In genomic region chr4:45473129-45473528, GRCm38 (mm10) we compare ENCODE assay signal across 8 mouse cellular contexts. TPM values are rescaled to one million over a fixed set of nuclear protein-coding genes. Genes with fewer than 3 reads are reported as not detected.
A peak's percentile ranks its signal among the peaks of the same experiment; 100 is the strongest.
DNase-seq lines count a peak whose midpoint lies in the region; ATAC-seq lines count a peak whose summit lies in the region.

No protein-coding gene starts in this region.

- no peak overlapping the region for H3K4me3 ChIP-seq in forebrain, embryonic 10.5 days
- H3K4me3 ChIP-seq in forebrain, embryonic 11.5 days (ENCODE audit: low read depth, low read length): no peak overlapping the region
- no peak overlapping the region for H3K4me3 ChIP-seq in hindbrain, embryonic 15.5 days
- H3K4me3 ChIP-seq in stomach, embryonic 14.5 days (ENCODE audit: low read depth, low read length): no peak overlapping the region

- no peaks in the 10 kb centered on the region for H3K27me3 ChIP-seq in forebrain, embryonic 10.5 days (ENCODE audit: poor library complexity, severe bottlenecking)
- no peaks in the 10 kb centered on the region for H3K27me3 ChIP-seq in forebrain, embryonic 11.5 days (ENCODE audit: control insufficient read depth, insufficient read depth, low read length)
- H3K27me3 ChIP-seq in hindbrain, embryonic 15.5 days: no peaks in the 10 kb centered on the region
- H3K27me3 ChIP-seq in stomach, embryonic 14.5 days (ENCODE audit: control insufficient read depth, insufficient read depth, low read length): no peaks in the 10 kb centered on the region

- intact Hi-C loops in gastrocnemius, postnatal 14 days (cut with DNase I; ENCODE audit: low total_unique reads): no loop called here

- H3K36me3 ChIP-seq in forebrain, embryonic 10.5 days (replicated peaks): peaks cover 15% of the 10 kb centered on the region
- H3K36me3 ChIP-seq in forebrain, embryonic 11.5 days (ENCODE audit: control insufficient read depth, insufficient read depth, low read length): no peaks in the 10 kb centered on the region
- no peaks in the 10 kb centered on the region for H3K36me3 ChIP-seq in hindbrain, embryonic 15.5 days
- H3K36me3 ChIP-seq in stomach, embryonic 14.5 days (ENCODE audit: control insufficient read depth, insufficient read depth, low read length): no peaks in the 10 kb centered on the region

- 71% methylated on average over 11 of the region's 11 CpGs for WGBS in forebrain, embryonic 10.5 days
- WGBS in forebrain, embryonic 11.5 days: 50% methylated on average over 11 of the region's 11 CpGs
- WGBS in hindbrain, embryonic 15.5 days: 19% methylated on average over 11 of the region's 11 CpGs
- 19% methylated on average over 11 of the region's 11 CpGs for WGBS in stomach, embryonic 14.5 days

- peak overlapping the region; percentile 6 for H3K27ac ChIP-seq in forebrain, embryonic 10.5 days
- no peak overlapping the region for H3K27ac ChIP-seq in forebrain, embryonic 11.5 days (ENCODE audit: low read depth, low read length)
- peak overlapping the region; percentile 41 for H3K27ac ChIP-seq in hindbrain, embryonic 15.5 days (replicated peaks)
- peak overlapping the region; percentile 76; the same call in 1 of the 2 replicates for H3K27ac ChIP-seq in stomach, embryonic 14.5 days (ENCODE audit: low read length)

- no peak for DNase-seq in forebrain, embryonic 10.5 days (ENCODE audit: extremely low spot score, low spot score)
- DNase-seq in forebrain, embryonic 11.5 days (ENCODE audit: low spot score): no peak
- DNase-seq in brain, embryonic 18.5 days (ENCODE audit: low read depth, low spot score): peak; percentile 60
- DNase-seq in gastrocnemius, postnatal 14 days: peak; percentile 89
- peak; percentile 67 for DNase-seq in left cerebral cortex, adult 11 months (ENCODE audit: low spot score)

- H3K9ac ChIP-seq in forebrain, embryonic 11.5 days (ENCODE audit: low read length): no peak overlapping the region
- no peak overlapping the region for H3K9ac ChIP-seq in hindbrain, embryonic 15.5 days
- H3K9ac ChIP-seq in stomach, embryonic 14.5 days (replicated peaks; ENCODE audit: low read depth, low read length): no peak overlapping the region

- H3K9me3 ChIP-seq in forebrain, embryonic 10.5 days: no peaks in the 10 kb centered on the region; the same call in 1 of the 2 replicates
- no peaks in the 10 kb centered on the region for H3K9me3 ChIP-seq in forebrain, embryonic 11.5 days (ENCODE audit: control insufficient read depth, low read length)
- no peaks in the 10 kb centered on the region for H3K9me3 ChIP-seq in hindbrain, embryonic 15.5 days
- H3K9me3 ChIP-seq in stomach, embryonic 14.5 days (ENCODE audit: control insufficient read depth, low read depth, low read length): no peaks in the 10 kb centered on the region

- peaks cover 81% of the 10 kb centered on the region for H3K4me1 ChIP-seq in forebrain, embryonic 10.5 days
- peaks cover 15% of the 10 kb centered on the region for H3K4me1 ChIP-seq in forebrain, embryonic 11.5 days (replicated peaks; ENCODE audit: control insufficient read depth, insufficient read depth, low read length)
- peaks cover 40% of the 10 kb centered on the region for H3K4me1 ChIP-seq in hindbrain, embryonic 15.5 days (replicated peaks)
- peaks cover 50% of the 10 kb centered on the region for H3K4me1 ChIP-seq in stomach, embryonic 14.5 days (ENCODE audit: control insufficient read depth, insufficient read depth, low read length)

- ATAC-seq in forebrain, embryonic 11.5 days (replicated peaks; ENCODE audit: low FRiP score): no peak; the same call in 1 of the 2 replicates
- peak; percentile 79 for ATAC-seq in hindbrain, embryonic 15.5 days (ENCODE audit: low FRiP score, low read depth)
- ATAC-seq in megakaryocyte-erythroid progenitor cell, adult 5-6 weeks (replicated peaks; ENCODE audit: low FRiP score, low TSS enrichment, poor library complexity, severe bottlenecking): 0 out of 2 replicates have a peak, but pooled peaks have one; percentile 32
- ATAC-seq in stomach, embryonic 14.5 days (ENCODE audit: insufficient number of reproducible peaks, insufficient read depth, low FRiP score, low read depth): peak; percentile 15; the same call in 1 of the 2 replicates

- no peak overlapping the region for H3K4me2 ChIP-seq in forebrain, embryonic 11.5 days (ENCODE audit: low read depth, low read length, severe bottlenecking)
- H3K4me2 ChIP-seq in hindbrain, embryonic 15.5 days: no peak overlapping the region
- H3K4me2 ChIP-seq in stomach, embryonic 14.5 days (replicated peaks; ENCODE audit: low read depth, low read length): no peak overlapping the region

RNA-seq across cellular contexts. Expression of gene Shb, which starts 59.1 kb away (rescaled TPM):
- polyA plus RNA-seq in forebrain, embryonic 10.5 days (2016; fragmentation: Nextera tagmentation; extraction: Ambion mirVana): 2.8 and 3.0 TPM in 2 replicates
- polyA plus RNA-seq in forebrain, embryonic 11.5 days (2014; fragmentation: Nextera tagmentation; extraction: Ambion mirVana): 8.2 and 9.7 TPM in 2 replicates
- 1 to 10 TPM; 6.7 to 7.8 TPM for total RNA-seq in gastrocnemius, postnatal 14 days (2021)
- polyA plus RNA-seq in hindbrain, embryonic 15.5 days (2015; fragmentation: Nextera tagmentation; extraction: Ambion mirVana): 5.4 and 7.2 TPM in 2 replicates
- total RNA-seq in megakaryocyte-erythroid progenitor cell, adult 5-6 weeks (2014; fragmentation: Nextera tagmentation): 3.3 and 7.8 TPM in 2 replicates
- 0.50 and 8.9 TPM in 2 replicates for total RNA-seq in megakaryocyte-erythroid progenitor cell, adult 5-6 weeks (2017)
- 4.4 and 5.2 TPM in 2 replicates for polyA plus RNA-seq in stomach, embryonic 14.5 days (2014; fragmentation: Nextera tagmentation; extraction: Ambion mirVana)

Comparison
In these comparisons a context has a peak if more than half of its experiments do, and no peak if none do; other contexts are left out.
1. DNase-seq: peak in brain, embryonic 18.5 days (single experiment), gastrocnemius, postnatal 14 days (single experiment) and left cerebral cortex, adult 11 months (single experiment); none in forebrain, embryonic 10.5 days (single experiment) and forebrain, embryonic 11.5 days (single experiment).